Mouse (Mus musculus) liver, embryonic 15.5 days (tissue): ENCODE measurements around the gene Pde4dip. TPM values are rescaled to one million over a fixed set of nuclear protein-coding genes. Genes with fewer than 3 reads are reported as not detected.

ENCODE experiments used
- ATAC-seq: fragments of 200-750 bp; cut with Nextera tagmentation; 2 replicates; pipeline ENCODE4 v1.8.0; 2017; ENCODE audit warnings: moderate number of reproducible peaks, mild to moderate bottlenecking, moderate library complexity; ENCODE audit not compliant: insufficient read depth
- H3K27ac ChIP-seq: fragments of 300-500 bp; sonication (generic); replicated peaks from 2 replicates; pipeline ENCODE4 v1.5.1; 2015; ENCODE audit warnings: mild to moderate bottlenecking, inconsistent platforms
- H3K27me3 ChIP-seq: fragments of 300-500 bp; sonication (generic); 2 replicates; pipeline ENCODE4 v1.6.1; 2015; ENCODE audit warnings: mild to moderate bottlenecking, inconsistent platforms
- H3K36me3 ChIP-seq: fragments of 300-500 bp; sonication (generic); replicated peaks from 2 replicates; pipeline ENCODE4 v1.6.1; 2015; ENCODE audit warnings: moderate library complexity, mild to moderate bottlenecking, inconsistent platforms
- H3K4me1 ChIP-seq: fragments of 300-500 bp; sonication (generic); replicated peaks from 2 replicates; pipeline ENCODE4 v1.6.1; 2015; ENCODE audit warnings: inconsistent platforms
- H3K4me2 ChIP-seq: fragments of 300-500 bp; sonication (generic); 2 replicates; pipeline ENCODE4 v1.6.1; 2015; ENCODE audit warnings: moderate library complexity, mild to moderate bottlenecking, inconsistent platforms
- H3K4me3 ChIP-seq: fragments of 300-500 bp; sonication (generic); replicated peaks from 2 replicates; pipeline ENCODE4 v1.5.1; 2015; ENCODE audit warnings: mild to moderate bottlenecking, inconsistent platforms
- H3K9ac ChIP-seq: fragments of 300-500 bp; sonication (generic); 2 replicates; pipeline ENCODE4 v1.6.1; 2015; ENCODE audit warnings: moderate library complexity, mild to moderate bottlenecking, inconsistent platforms
- H3K9me3 ChIP-seq: fragments of 300-500 bp; sonication (generic); replicated peaks from 2 replicates; pipeline ENCODE4 v1.6.1; 2016; ENCODE audit warnings: inconsistent platforms
- WGBS: fragments of 180-500 bp; shearing (Covaris S2); methylation state at CpG from one replicate; pipeline ENCODE4 v1.1.7; 2015; ENCODE audit warnings: mixed read lengths; ENCODE audit not compliant: insufficient replicate concordance; 5-methylcytosine and 5-hydroxymethylcytosine counted together
- polyA plus RNA-seq: library from polyadenylated mRNA; unstranded; fragments of >200 nt; fragmentation: Nextera tagmentation; extraction: Ambion mirVana; gene quantifications from 2 replicates; pipeline ENCODE4 v1.2.1, GENCODE M21; 2015

Gene Pde4dip
- polyA plus RNA-seq, 1 experiment from 2014 or later, result 9.6 TPM

GRCm38 (mm10) chr3:97666154-97666553 lies 222.4 kb downstream of the Pde4dip start:
- WGBS, result 44% methylated on average over 8 of the region's 8 CpGs
- Histone ChIP-seq H3K36me3 (peaks cover 9% of the 10 kb centered on the region; the same call in 1 of the 2 replicates), H3K9me3 (no peaks in the 10 kb centered on the region), H3K27me3 (no peaks in the 10 kb centered on the region), H3K9ac (no peak overlapping the region), H3K4me1 (0 out of 2 replicates have a peak, but pooled peaks cover 2% of the 10 kb centered on the region), H3K4me2 (no peak overlapping the region), H3K27ac (no peak overlapping the region), H3K4me3 (no peak overlapping the region)
- no peak for ATAC-seq

GRCm38 (mm10) chr3:97665525-97665924 lies 223.0 kb downstream of the Pde4dip start:
- H3K27me3 ChIP-seq, result no peaks in the 10 kb centered on the region
- H3K9me3 ChIP-seq, result no peaks in the 10 kb centered on the region
- no peak overlapping the region for H3K4me3 ChIP-seq
- peaks cover 9% of the 10 kb centered on the region; the same call in 1 of the 2 replicates for H3K36me3 ChIP-seq
- 57% methylated on average over 9 of the region's 9 CpGs for WGBS
- H3K27ac ChIP-seq, result peak overlapping the region; percentile 38
- H3K9ac ChIP-seq, result no peak overlapping the region
- no peak overlapping the region for H3K4me2 ChIP-seq
- H3K4me1 ChIP-seq, result 0 out of 2 replicates have a peak, but pooled peaks cover 4% of the 10 kb centered on the region
- ATAC-seq, result no peak

DNA sequence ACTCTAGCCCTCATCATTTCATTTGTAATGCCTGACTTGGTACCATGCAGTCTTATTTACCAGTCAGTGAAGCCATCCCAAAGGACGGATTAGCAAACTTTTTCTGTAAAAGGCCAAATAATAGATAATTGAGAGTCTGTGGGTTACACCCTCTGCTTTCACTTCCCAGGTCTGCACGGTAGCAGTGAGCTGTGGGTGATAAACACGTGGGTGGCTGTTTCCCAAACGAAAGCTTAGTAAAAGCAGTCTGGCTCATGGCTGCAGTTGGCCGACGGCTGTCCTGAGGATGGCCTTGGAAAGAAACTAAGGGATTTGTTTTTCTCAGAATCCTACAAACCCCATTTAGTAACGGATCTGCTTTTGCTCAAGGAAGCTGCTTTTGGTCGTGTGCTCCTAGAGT lies 227.3 kb downstream of the Pde4dip start:
- ATAC-seq, result no peak
- 48% methylated on average over 8 of the region's 8 CpGs for WGBS

DNA sequence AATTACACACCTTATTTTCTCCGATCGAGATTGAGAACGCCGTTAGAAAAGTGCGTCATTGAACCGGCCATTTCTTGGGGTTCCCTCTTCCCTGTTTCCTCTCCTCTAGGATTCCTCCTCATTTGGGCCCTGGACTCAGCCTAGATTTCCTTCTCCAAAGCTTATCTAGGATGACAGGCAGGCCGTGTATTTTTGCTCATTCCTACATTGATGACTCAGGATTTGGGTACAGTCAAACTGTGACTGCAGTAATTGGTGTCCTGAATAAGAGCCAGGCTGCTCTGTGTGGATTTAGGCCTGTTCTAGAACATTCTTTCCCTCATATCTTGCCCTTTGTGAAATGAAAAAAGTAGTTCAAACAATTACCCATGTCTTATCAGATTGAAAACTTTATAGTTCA lies 228.8 kb downstream of the Pde4dip start:
- Histone ChIP-seq H3K27me3 (no peaks in the 10 kb centered on the region), H3K9me3 (no peaks in the 10 kb centered on the region), H3K9ac (no peak overlapping the region), H3K4me2 (peak overlapping the region; percentile 94; the same call in 1 of the 2 replicates), H3K36me3 (0 out of 2 replicates have a peak, but pooled peaks cover 6% of the 10 kb centered on the region), H3K4me3 (no peak overlapping the region; the same call in 1 of the 2 replicates), H3K27ac (no peak overlapping the region), H3K4me1 (peaks cover 30% of the 10 kb centered on the region)
- WGBS, result 78% methylated on average over 7 of the region's 7 CpGs
- ATAC-seq, result no peak

More for the DNA sequence above, 227.3 kb downstream of the Pde4dip start:
- peaks cover 30% of the 10 kb centered on the region for H3K4me1 ChIP-seq
- H3K27me3 ChIP-seq, result no peaks in the 10 kb centered on the region
- 0 out of 2 replicates have a peak, but pooled peaks cover 7% of the 10 kb centered on the region for H3K36me3 ChIP-seq
- no peak overlapping the region for H3K4me2 ChIP-seq
- H3K4me3 ChIP-seq, result no peak overlapping the region
- H3K9me3 ChIP-seq, result no peaks in the 10 kb centered on the region
- no peak overlapping the region for H3K27ac ChIP-seq
- no peak overlapping the region for H3K9ac ChIP-seq

- under 1% methylated on average over 50 of the region's 50 CpGs for WGBS
- ATAC-seq, result peak; percentile 77
- Histone ChIP-seq H3K27me3 (no peaks in the 10 kb centered on the region), H3K4me3 (peak overlapping the region; percentile 90), H3K9me3 (no peaks in the 10 kb centered on the region), H3K36me3 (0 out of 2 replicates have a peak, but pooled peaks cover 1% of the 10 kb centered on the region), H3K4me1 (peaks cover 30% of the 10 kb centered on the region), H3K27ac (peak overlapping the region; percentile 66), H3K9ac (peak overlapping the region; percentile 67), H3K4me2 (peak overlapping the region; percentile 94)
Measured at GRCm38 (mm10) chr3:97658426-97659193, 229.9 kb downstream of the Pde4dip start.

GRCm38 (mm10) chr3:97657655-97658411 lies 230.7 kb downstream of the Pde4dip start, which contains the start of gene Prkab2:
TSS of gene Prkab2 (plus strand) at chr3:97658193.
- peak within 1 kb of the TSS; percentile 67 for H3K9ac ChIP-seq
- peak within 1 kb of the TSS; percentile 66 for H3K27ac ChIP-seq
- WGBS, result 2% methylated on average over 51 of the region's 51 CpGs
- peaks cover 30% of the 10 kb centered on the region for H3K4me1 ChIP-seq
- no peaks in the 10 kb centered on the region for H3K27me3 ChIP-seq
- peak within 1 kb of the TSS; percentile 94 for H3K4me2 ChIP-seq
- no peaks in the 10 kb centered on the region for H3K9me3 ChIP-seq
- peak within 1 kb of the TSS; percentile 90 for H3K4me3 ChIP-seq
- no peaks in the 10 kb centered on the region for H3K36me3 ChIP-seq
- peak; percentile 97 for ATAC-seq

DNA sequence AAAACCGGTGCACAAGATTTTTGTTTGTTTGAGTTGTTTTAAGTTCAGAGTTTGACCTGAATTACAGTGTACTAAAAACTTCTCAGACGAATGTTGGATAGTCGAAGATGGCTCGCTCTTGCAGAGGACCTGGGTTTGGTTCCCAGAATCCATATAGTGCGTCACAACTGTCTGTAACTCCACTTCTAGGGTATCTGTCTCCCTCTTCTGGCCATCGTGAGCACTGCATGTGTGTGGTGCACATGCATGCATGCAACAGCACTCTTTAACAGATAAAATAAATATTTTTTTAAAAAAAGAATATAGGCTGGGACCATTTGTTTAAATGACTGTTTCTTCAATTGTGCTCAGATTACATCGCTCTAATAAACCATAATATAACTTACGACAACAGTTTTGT lies 233.6 kb downstream of the Pde4dip start:
- WGBS, result 73% methylated on average over 8 of the region's 8 CpGs
- Histone ChIP-seq H3K4me3 (no peak overlapping the region), H3K9ac (no peak overlapping the region), H3K4me2 (no peak overlapping the region), H3K27me3 (no peaks in the 10 kb centered on the region), H3K9me3 (no peaks in the 10 kb centered on the region), H3K27ac (no peak overlapping the region), H3K36me3 (no peaks in the 10 kb centered on the region), H3K4me1 (peaks cover 22% of the 10 kb centered on the region)
- ATAC-seq, result no peak

- Histone ChIP-seq H3K9ac (no peak overlapping the region), H3K9me3 (no peaks in the 10 kb centered on the region), H3K36me3 (no peaks in the 10 kb centered on the region), H3K27me3 (no peaks in the 10 kb centered on the region), H3K27ac (no peak overlapping the region), H3K4me3 (no peak overlapping the region), H3K4me2 (no peak overlapping the region), H3K4me1 (peaks cover 17% of the 10 kb centered on the region)
- ATAC-seq, result no peak
- WGBS, result 75% methylated on average over 5 of the region's 5 CpGs
Measured at GRCm38 (mm10) chr3:97653781-97654180, 234.7 kb downstream of the Pde4dip start.

- Histone ChIP-seq H3K9ac (no peak overlapping the region), H3K4me1 (0 out of 2 replicates have a peak, but pooled peaks cover 5% of the 10 kb centered on the region), H3K9me3 (no peaks in the 10 kb centered on the region), H3K4me3 (no peak overlapping the region), H3K36me3 (no peaks in the 10 kb centered on the region), H3K27me3 (no peaks in the 10 kb centered on the region), H3K4me2 (no peak overlapping the region), H3K27ac (no peak overlapping the region)
- 67% methylated on average over 10 of the region's 10 CpGs for WGBS
- ATAC-seq, result no peak
Measured at GRCm38 (mm10) chr3:97651604-97652003, 236.9 kb downstream of the Pde4dip start.

- Histone ChIP-seq H3K4me3 (no peak overlapping the region), H3K4me2 (no peak overlapping the region), H3K27ac (no peak overlapping the region), H3K9ac (no peak overlapping the region), H3K4me1 (0 out of 2 replicates have a peak, but pooled peaks cover 5% of the 10 kb centered on the region), H3K36me3 (0 out of 2 replicates have a peak, but pooled peaks cover 5% of the 10 kb centered on the region), H3K9me3 (no peaks in the 10 kb centered on the region), H3K27me3 (no peaks in the 10 kb centered on the region)
- 55% methylated on average over 6 of the region's 6 CpGs for WGBS
- no peak for ATAC-seq
Measured at GRCm38 (mm10) chr3:97649469-97649868, 239.0 kb downstream of the Pde4dip start.

DNA sequence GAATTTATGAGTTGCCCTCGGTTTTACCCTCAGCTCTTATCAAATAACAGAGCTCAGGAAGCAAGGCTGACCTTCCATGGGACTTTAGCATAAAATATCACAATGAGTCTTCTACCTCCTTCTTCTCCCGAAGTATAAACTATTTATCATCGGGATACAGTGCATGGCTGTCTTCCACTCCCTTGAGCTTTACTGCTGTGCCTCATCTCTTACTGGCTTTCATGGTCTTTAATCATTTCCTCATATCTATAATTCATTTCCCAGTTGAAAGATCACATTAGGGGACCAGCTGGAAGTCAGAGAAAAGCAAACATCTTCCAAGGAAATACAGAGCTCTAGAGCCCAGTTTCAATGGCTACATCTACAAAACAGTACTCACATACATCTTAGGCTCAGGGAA lies 239.5 kb downstream of the Pde4dip start:
- Histone ChIP-seq H3K27ac (no peak overlapping the region), H3K27me3 (no peaks in the 10 kb centered on the region), H3K4me3 (no peak overlapping the region), H3K9ac (no peak overlapping the region), H3K9me3 (no peaks in the 10 kb centered on the region), H3K4me2 (no peak overlapping the region), H3K4me1 (0 out of 2 replicates have a peak, but pooled peaks cover 5% of the 10 kb centered on the region), H3K36me3 (0 out of 2 replicates have a peak, but pooled peaks cover 5% of the 10 kb centered on the region)
- WGBS, result 53% methylated on average over 3 of the region's 3 CpGs
- ATAC-seq, result no peak
